Mouse (Mus musculus) layer of hippocampus, postnatal 36 days (tissue): Measurements from ENCODE around the gene Mdk. TPM values are rescaled to one million over a fixed set of nuclear protein-coding genes. Genes with fewer than 3 reads are reported as not detected.

Experiments
- DNase-seq, 2 experiments: peaks; one replicate each; pipeline ENCODE4 v3.0.0; 2022
- microRNA-seq, 2 experiments: library from miRNA; unstranded; fragments of <30 nt; microRNA quantifications; one replicate each; pipeline ENCODE4 v1.2.0; 2021
- total RNA-seq, 2 experiments: library from RNA; stranded (reverse); gene quantifications; 2 replicates each; pipeline ENCODE4 v1.2.3; 2021

Gene Mdk
- total RNA-seq, 2 experiments from 2014 or later, result 25.4 to 29.4 TPM

- DNase-seq, result no peak
Measured at GRCm38 (mm10) chr2:91913328-91914110, 18.6 kb downstream of the Mdk start.

- DNase-seq, result no peak
Measured at GRCm38 (mm10) chr2:91912616-91913015, 19.5 kb downstream of the Mdk start.

- no peak for DNase-seq
Measured at GRCm38 (mm10) chr2:91906141-91906540, 26.0 kb downstream of the Mdk start.

- DNase-seq, result peak; percentile 33 to 38
Measured at GRCm38 (mm10) chr2:91904618-91905307, 27.3 kb downstream of the Mdk start.

GRCm38 (mm10) chr2:91903171-91903925 is 28.7 kb downstream of the Mdk start:
- no peak for DNase-seq

GRCm38 (mm10) chr2:91902336-91902735 is 29.8 kb downstream of the Mdk start:
- no peak for DNase-seq

GRCm38 (mm10) chr2:91900431-91900830 is 31.7 kb downstream of the Mdk start:
- DNase-seq, result no peak

- no peak for DNase-seq
Measured at GRCm38 (mm10) chr2:91899141-91899540, 33.0 kb downstream of the Mdk start.

- no peak for DNase-seq
Measured at GRCm38 (mm10) chr2:91897968-91898367, 34.1 kb downstream of the Mdk start.

GRCm38 (mm10) chr2:91895401-91895800 is 36.7 kb downstream of the Mdk start:
- DNase-seq, result no peak

GRCm38 (mm10) chr2:91894716-91895115 is 37.4 kb downstream of the Mdk start:
- no peak for DNase-seq

- DNase-seq, result no peak
Measured at GRCm38 (mm10) chr2:91884616-91885015, 47.5 kb downstream of the Mdk start.

GRCm38 (mm10) chr2:91883961-91884360 is 48.1 kb downstream of the Mdk start:
- DNase-seq, result peak; percentile 41 to 43

Small RNAs within 50 kb of the gene (microRNA-seq; reads per million reads assigned to microRNA genes)
- 0.60 to 1.3 reads per million in 2 experiments for gene Mir6999

Other genes starting within 250 kb of the Mdk start
- gene Atg13, start 221.7 kb downstream of the Mdk start, total RNA-seq, result 10 to 100 TPM; 74.0 to 74.4 TPM
- 1 to 10 TPM; 7.1 to 7.3 TPM for gene Harbi1, start 221.4 kb downstream of the Mdk start, total RNA-seq
- 10 to 100 TPM; 44.7 to 49.4 TPM for gene Ambra1, start 202.2 kb downstream of the Mdk start, total RNA-seq
- 10 to 100 TPM; 25.7 to 28.6 TPM for gene Chrm4, start 5.0 kb downstream of the Mdk start, total RNA-seq
- gene Gm9821, start 13.4 kb upstream of the Mdk start, total RNA-seq, result not detected
- 100 to 1,000 TPM; 500 to 531 TPM for gene Dgkz, start 43.6 kb upstream of the Mdk start, total RNA-seq
- 1 to 10 TPM; 3.4 to 4.3 TPM for gene Creb3l1, start 92.2 kb upstream of the Mdk start, total RNA-seq
- gene Phf21a, start 160.8 kb upstream of the Mdk start, total RNA-seq, result 100 to 1,000 TPM; 136 to 142 TPM